Mouse (Mus musculus) layer of hippocampus, postnatal 36 days (tissue): Measurements from ENCODE around the gene Gal. TPM values are rescaled to one million over a fixed set of nuclear protein-coding genes. Genes with fewer than 3 reads are reported as not detected.

Experiments
- DNase-seq, 2 experiments: peaks; one replicate each; pipeline ENCODE4 v3.0.0; 2022
- total RNA-seq, 2 experiments: library from RNA; stranded (reverse); gene quantifications; 2 replicates each; pipeline ENCODE4 v1.2.3; 2021

The Gal gene
- total RNA-seq, 2 experiments from 2014 or later, result 1.0 to 1.1 TPM

DNA sequence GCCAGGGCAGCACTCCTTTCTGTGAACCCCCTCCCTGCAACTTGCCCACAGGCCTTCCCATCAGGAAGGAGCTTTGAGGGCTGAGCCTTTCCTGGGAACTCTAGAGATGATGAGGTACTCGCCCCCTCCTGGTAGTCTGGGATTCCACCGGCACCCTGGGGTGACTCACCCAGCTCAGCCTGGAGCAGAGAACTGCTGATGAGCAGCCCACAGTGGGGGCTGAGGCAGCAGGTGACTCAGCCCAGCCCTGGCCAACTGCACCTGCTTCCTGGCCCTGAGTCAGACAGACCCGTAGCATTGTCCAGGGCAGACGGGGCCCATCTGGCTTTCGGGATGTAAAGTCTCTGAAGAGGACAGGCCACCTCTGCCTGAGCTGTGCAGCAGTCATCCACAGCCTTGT lies 4.9 kb upstream of the Gal start:
- no peak for DNase-seq

- DNase-seq, result no peak
Measured at GRCm38 (mm10) chr19:3405531-3406281, 8.6 kb downstream of the Gal start.

- no peak for DNase-seq
Measured at GRCm38 (mm10) chr19:3404030-3404429, 10.3 kb downstream of the Gal start.

DNA sequence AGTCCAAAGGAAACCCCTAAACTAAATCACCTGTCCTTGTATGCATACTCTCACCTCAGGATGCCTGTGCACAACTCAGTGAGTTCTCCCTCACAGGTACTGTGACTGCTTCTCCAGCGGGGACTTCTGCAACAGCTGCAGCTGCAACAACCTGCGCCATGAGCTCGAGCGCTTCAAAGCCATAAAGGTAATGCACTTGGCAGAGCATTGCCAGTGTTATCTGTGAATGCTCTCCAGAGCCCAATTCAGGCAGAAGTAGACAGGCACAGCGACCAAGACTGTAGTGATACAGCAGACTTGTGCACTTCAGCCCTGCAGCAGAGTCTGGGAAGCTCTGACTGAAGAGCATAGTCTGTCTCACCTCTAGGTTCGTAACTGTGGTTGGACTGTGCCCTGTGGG lies 12.0 kb downstream of the Gal start:
- no peak for DNase-seq

- no peak for DNase-seq
Measured at GRCm38 (mm10) chr19:3401943-3402342, 12.4 kb downstream of the Gal start.

GRCm38 (mm10) chr19:3401504-3401903 lies 12.8 kb downstream of the Gal start:
- no peak for DNase-seq

DNA sequence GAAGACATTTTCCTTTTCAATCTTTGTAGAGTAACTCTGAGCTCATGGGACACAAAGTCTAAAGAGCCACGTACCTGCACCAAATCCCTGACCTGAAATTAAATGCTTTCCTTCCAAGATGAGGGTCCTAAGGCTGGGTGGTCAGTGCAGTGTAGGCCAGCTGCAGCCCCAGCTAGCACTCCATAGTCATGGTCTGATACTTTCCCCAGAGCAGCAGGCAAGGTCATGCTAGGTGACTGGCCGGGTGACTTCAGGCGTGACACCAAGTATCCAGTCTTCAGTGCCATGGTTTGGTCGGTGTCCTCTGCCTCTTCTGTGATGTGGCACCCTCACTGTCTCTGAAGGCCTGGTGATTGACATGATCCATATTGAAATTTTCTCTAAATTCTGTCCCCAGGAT lies 14.3 kb downstream of the Gal start:
- no peak for DNase-seq

DNA sequence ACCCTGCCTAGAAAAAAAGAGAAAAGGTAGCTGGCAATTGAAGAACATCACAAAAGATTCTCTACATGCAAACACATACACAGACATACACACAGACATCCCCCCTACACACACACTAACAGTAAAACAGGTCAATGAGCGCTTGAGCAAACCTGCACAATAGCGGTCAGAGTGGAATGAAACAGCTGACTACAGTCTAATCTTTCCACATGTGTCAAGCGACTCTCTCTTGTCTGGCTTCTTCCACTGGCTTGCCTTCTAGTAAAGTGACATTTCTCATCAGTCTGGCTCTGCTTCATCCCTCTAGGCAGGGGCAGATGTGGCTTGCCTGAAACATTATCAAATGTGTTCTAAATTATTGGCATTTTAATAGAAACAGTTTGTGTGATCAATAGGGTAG lies 20.1 kb downstream of the Gal start:
- no peak for DNase-seq

DNA sequence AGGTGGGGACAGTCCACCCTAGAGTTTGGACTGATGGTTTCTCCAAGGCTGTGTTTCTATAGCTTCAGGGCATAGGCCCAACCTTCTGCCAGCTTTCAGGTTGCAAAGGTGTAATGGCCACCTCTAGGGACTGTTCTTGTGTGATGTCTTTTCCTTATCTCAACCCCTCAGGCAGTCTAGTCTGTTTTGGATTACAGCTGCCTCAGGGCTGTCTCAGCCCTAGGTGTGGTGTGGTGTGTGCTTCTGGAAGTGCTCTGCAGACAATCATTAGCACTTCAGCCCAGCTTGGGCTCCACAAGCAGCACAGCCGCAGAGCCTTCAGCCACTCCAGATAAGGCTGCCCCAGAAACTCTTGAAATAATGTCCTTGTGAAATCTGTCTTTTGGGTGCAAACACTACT lies 22.0 kb downstream of the Gal start:
- no peak for DNase-seq

- DNase-seq, result peak; percentile 85 to 86
Measured at GRCm38 (mm10) chr19:3389089-3389488, 25.3 kb downstream of the Gal start.

- peak; percentile 58 to 70 for DNase-seq
Measured at GRCm38 (mm10) chr19:3388629-3389057, 25.7 kb downstream of the Gal start, which contains the start of gene Tesmin. Gene Tesmin, plus strand, starts transcription at chr19:3388857.

DNA sequence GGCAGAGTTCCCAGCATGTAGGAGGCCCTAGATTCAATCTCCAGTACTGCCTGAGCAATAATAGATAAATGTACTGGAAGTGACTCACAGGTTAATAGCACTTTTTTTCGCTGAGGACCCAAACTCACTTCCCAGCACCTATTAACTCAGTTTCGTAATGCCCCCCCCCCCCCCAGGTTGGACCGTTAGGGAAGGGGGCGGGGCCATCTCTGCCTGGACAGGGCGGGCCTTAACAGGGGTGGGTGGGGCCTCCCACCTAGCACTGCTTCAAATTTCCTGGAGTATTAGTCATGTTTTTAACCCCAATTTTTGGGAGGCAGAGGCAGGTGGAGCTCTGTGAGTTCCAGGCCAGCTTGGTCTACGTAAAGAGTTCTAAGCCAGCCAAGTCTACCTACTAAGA lies 26.3 kb downstream of the Gal start:
- no peak for DNase-seq

- no peak for DNase-seq
Measured at GRCm38 (mm10) chr19:3378614-3379013, 35.7 kb downstream of the Gal start.

GRCm38 (mm10) chr19:3376966-3377715 lies 37.2 kb downstream of the Gal start:
- DNase-seq, result no peak

DNA sequence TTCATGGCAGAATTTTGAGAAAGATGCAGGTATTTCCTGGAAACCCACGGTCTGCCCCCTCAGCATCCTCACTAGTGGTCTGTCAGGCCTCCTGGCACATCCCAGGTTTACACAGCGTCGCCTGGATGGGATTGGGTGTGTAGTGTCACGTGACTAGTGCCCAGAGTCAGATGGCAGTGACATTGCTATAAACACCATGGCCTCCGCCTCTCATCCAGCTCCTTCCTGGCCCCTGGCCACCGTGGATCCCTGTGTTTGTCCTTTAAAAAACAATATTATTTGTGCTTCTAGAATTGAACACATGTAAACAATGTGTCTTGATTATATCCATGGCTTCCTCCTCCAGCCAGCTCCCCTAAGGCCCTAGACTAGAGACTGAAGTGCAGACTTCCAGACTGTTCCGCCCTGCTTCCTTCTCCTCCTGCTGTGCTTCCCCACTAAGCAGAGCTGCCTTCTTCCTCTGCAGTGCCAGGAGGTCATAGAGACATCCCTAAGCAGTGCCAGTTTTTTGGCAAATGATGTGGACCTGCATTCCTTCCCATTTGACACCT lies 38.3 kb downstream of the Gal start:
- DNase-seq, result no peak

DNA sequence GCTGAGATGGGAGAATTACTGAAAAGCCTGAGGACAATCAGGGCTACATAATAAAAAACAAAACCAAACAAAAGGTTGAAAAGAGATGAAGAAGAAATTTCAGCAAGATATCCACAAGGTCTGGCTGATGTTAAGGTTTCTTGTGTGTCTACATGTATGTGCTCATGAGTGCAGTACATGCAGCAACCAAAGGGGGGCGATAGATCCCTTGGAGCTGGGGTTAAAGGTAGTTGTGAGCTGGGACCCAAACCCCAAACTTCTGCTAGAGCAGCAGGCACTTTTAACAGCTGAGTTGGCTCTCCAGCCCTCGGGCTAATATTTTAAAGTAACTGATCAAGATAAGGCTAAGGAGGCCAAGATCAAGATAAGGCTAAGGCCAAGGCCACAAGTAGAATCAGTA lies 40.3 kb downstream of the Gal start:
- DNase-seq, result no peak

- no peak for DNase-seq
Measured at GRCm38 (mm10) chr19:3373380-3373779, 41.0 kb downstream of the Gal start.

- no peak for DNase-seq
Measured at GRCm38 (mm10) chr19:3368276-3368675, 46.1 kb downstream of the Gal start.

DNA sequence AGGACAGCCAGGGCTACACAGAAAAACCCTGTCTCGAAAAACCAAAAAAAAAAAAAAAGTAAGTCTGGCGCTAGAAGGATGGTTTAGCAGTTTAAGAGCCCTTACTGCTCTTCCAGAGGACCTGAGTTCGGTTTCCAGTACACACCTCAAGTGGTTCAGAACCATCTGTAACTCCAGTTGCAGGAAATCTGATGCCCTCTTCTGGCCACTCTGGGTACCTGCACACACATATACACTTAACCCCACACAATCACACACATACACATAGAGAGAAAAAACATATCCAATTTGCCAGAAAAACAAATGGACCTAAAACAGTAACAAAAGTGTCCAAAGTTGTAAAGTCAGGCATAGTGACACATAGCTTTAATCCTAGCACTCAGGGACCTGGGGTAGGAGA lies 49.3 kb downstream of the Gal start:
- no peak for DNase-seq

- DNase-seq, result no peak
Measured at GRCm38 (mm10) chr19:3363510-3363909, 50.8 kb downstream of the Gal start.
